Mouse (Mus musculus) limb, embryonic 14.5 days (tissue): Measurements from ENCODE around the gene Chpt1. TPM values are rescaled to one million over a fixed set of nuclear protein-coding genes. Genes with fewer than 3 reads are reported as not detected.
A peak's percentile ranks its signal among the peaks of the same experiment; 100 is the strongest.

ENCODE experiments used
- ATAC-seq: fragments of 200-750 bp; cut with Nextera tagmentation; 2 replicates; pipeline ENCODE4 v1.8.0; 2017; ENCODE audit warnings: low read depth, moderate number of reproducible peaks, moderate TSS enrichment; ENCODE audit not compliant: low FRiP score
- DNase-seq: peaks from one replicate; pipeline ENCODE4 v3.0.0-alpha.2; 2015; ENCODE audit warnings: low spot score
- H3K27ac ChIP-seq: fragments of 300-500 bp; sonication (generic); replicated peaks from 2 replicates; pipeline ENCODE4 v1.5.1; 2014; ENCODE audit warnings: low read depth, mild to moderate bottlenecking, low read length, moderate library complexity, mixed read lengths
- H3K27me3 ChIP-seq: fragments of 300-500 bp; sonication (generic); 2 replicates; pipeline ENCODE4 v1.6.1; 2014; ENCODE audit warnings: low read length, mixed read lengths; ENCODE audit not compliant: control insufficient read depth, insufficient read depth
- H3K36me3 ChIP-seq: fragments of 300-500 bp; sonication (generic); 2 replicates; pipeline ENCODE4 v1.6.1; 2014; ENCODE audit warnings: mild to moderate bottlenecking, low read length, moderate library complexity, mixed read lengths; ENCODE audit not compliant: control insufficient read depth, insufficient read depth
- H3K4me1 ChIP-seq: fragments of 300-500 bp; sonication (generic); 2 replicates; pipeline ENCODE4 v1.6.1; 2014; ENCODE audit warnings: antibody characterized with exemption, low read length, mixed read lengths; ENCODE audit not compliant: control insufficient read depth, insufficient read depth
- H3K4me2 ChIP-seq: fragments of 300-500 bp; sonication (generic); replicated peaks from 2 replicates; pipeline ENCODE4 v1.6.1; 2014; ENCODE audit warnings: low read depth, mild to moderate bottlenecking, low read length, moderate library complexity; ENCODE audit not compliant: severe bottlenecking
- H3K4me3 ChIP-seq: fragments of 300-500 bp; sonication (generic); replicated peaks from 2 replicates; pipeline ENCODE4 v1.5.1; 2014; ENCODE audit warnings: low read length
- H3K9ac ChIP-seq: fragments of 300-500 bp; sonication (generic); 2 replicates; pipeline ENCODE4 v1.6.1; 2014; ENCODE audit warnings: mild to moderate bottlenecking, low read depth, low read length, moderate library complexity; ENCODE audit not compliant: severe bottlenecking
- H3K9me3 ChIP-seq: fragments of 300-500 bp; sonication (generic); 2 replicates; pipeline ENCODE4 v1.6.1; 2016; ENCODE audit warnings: low read length; ENCODE audit not compliant: control insufficient read depth
- POLR2A ChIP-seq: fragments of 200-500 bp; IDR thresholded peaks from 2 replicates; pipeline ENCODE4 v1.8.0; 2012; ENCODE audit warnings: inconsistent platforms, mild to moderate bottlenecking, moderate library complexity, borderline replicate concordance; ENCODE audit not compliant: insufficient read depth, insufficient read length; ENCODE audit errors: extremely low read depth
- WGBS: fragments of 180-500 bp; shearing (Covaris S2); extraction: QIAGEN DNeasy Blood & Tissue Kit; methylation state at CpG from one replicate; pipeline ENCODE4 v1.1.7; 2014; 5-methylcytosine and 5-hydroxymethylcytosine counted together
- polyA plus RNA-seq, 2 experiments: library from polyadenylated mRNA; depleted of rRNA in 1 of 2; stranded (reverse) in 1 of 2; unstranded in 1 of 2; fragments of >200 nt; fragmentation: Nextera tagmentation in 1 of 2; extraction: Ambion mirVana in 1 of 2; gene quantifications; 2 replicates each; pipeline versions ENCODE4 v1.2.1 to v1.2.3; 2012 to 2014

The Chpt1 gene
- polyA plus RNA-seq, 2 experiments, result 10.3 to 34.3 TPM

- Histone ChIP-seq H3K4me3 (no peak within 1 kb of the TSS), H3K9ac (no peak within 1 kb of the TSS), H3K9me3 (no peaks in the 10 kb centered on the region), H3K4me2 (no peak within 1 kb of the TSS), H3K36me3 (no peaks in the 10 kb centered on the region), H3K4me1 (no peaks in the 10 kb centered on the region), H3K27ac (no peak within 1 kb of the TSS), H3K27me3 (no peaks in the 10 kb centered on the region)
- DNase-seq (no peak), ATAC-seq (no peak)
- 88% methylated on average over 33 of the region's 33 CpGs for WGBS
- TF ChIP-seq POLR2A, result no peak
Measured at GRCm38 (mm10) chr10:88459502-88459992, 44.3 kb downstream of the Chpt1 start, which contains the start of gene Sycp3. TSS of gene Sycp3 (plus strand) at chr10:88459569.

- 30% methylated on average over 6 of the region's 6 CpGs for WGBS
- Histone ChIP-seq H3K9me3 (no peaks in the 10 kb centered on the region), H3K4me2 (no peak overlapping the region), H3K9ac (no peak overlapping the region), H3K4me3 (no peak overlapping the region), H3K27me3 (no peaks in the 10 kb centered on the region), H3K4me1 (no peaks in the 10 kb centered on the region), H3K27ac (no peak overlapping the region), H3K36me3 (no peaks in the 10 kb centered on the region)
- no peak for TF ChIP-seq POLR2A
- ATAC-seq (no peak; the same call in 1 of the 2 replicates), DNase-seq (no peak)
Measured at GRCm38 (mm10) chr10:88457816-88458215, 46.1 kb downstream of the Chpt1 start.

GRCm38 (mm10) chr10:88451990-88452389 is 51.9 kb downstream of the Chpt1 start:
- 87% methylated on average over 6 of the region's 6 CpGs for WGBS

GRCm38 (mm10) chr10:88451221-88451620 is 52.7 kb downstream of the Chpt1 start:
- DNase-seq (peak; percentile 9), ATAC-seq (no peak)
- WGBS, result 77% methylated on average over 2 of the region's 2 CpGs
- no peaks in the 10 kb centered on the region for H3K9me3 ChIP-seq
- H3K27me3 ChIP-seq, result no peaks in the 10 kb centered on the region
- no peak overlapping the region for H3K4me3 ChIP-seq
- H3K9ac ChIP-seq, result no peak overlapping the region
- no peak for TF ChIP-seq POLR2A
- no peaks in the 10 kb centered on the region for H3K4me1 ChIP-seq
- peaks cover 3% of the 10 kb centered on the region; the same call in 1 of the 2 replicates for H3K36me3 ChIP-seq
- H3K27ac ChIP-seq, result no peak overlapping the region
- H3K4me2 ChIP-seq, result no peak overlapping the region

More at GRCm38 (mm10) chr10:88451990-88452389, 51.9 kb downstream of the Chpt1 start:
- H3K4me3 ChIP-seq, result no peak overlapping the region
- H3K4me1 ChIP-seq, result no peaks in the 10 kb centered on the region
- H3K4me2 ChIP-seq, result no peak overlapping the region
- no peak for TF ChIP-seq POLR2A
- ATAC-seq (no peak), DNase-seq (no peak)
- H3K36me3 ChIP-seq, result no peaks in the 10 kb centered on the region
- H3K9ac ChIP-seq, result no peak overlapping the region
- no peak overlapping the region for H3K27ac ChIP-seq
- no peaks in the 10 kb centered on the region for H3K27me3 ChIP-seq
- H3K9me3 ChIP-seq, result no peaks in the 10 kb centered on the region

- 82% methylated on average over 6 of the region's 6 CpGs for WGBS
- H3K4me2 ChIP-seq, result no peak overlapping the region
- ATAC-seq, result no peak
- peaks cover 40% of the 10 kb centered on the region for H3K36me3 ChIP-seq
- H3K27me3 ChIP-seq, result no peaks in the 10 kb centered on the region
- H3K27ac ChIP-seq, result no peak overlapping the region
- no peaks in the 10 kb centered on the region for H3K9me3 ChIP-seq
- H3K4me1 ChIP-seq, result no peaks in the 10 kb centered on the region
- no peak for DNase-seq
- no peak overlapping the region for H3K4me3 ChIP-seq
- TF ChIP-seq POLR2A, result no peak
- no peak overlapping the region for H3K9ac ChIP-seq
Measured at GRCm38 (mm10) chr10:88441224-88441623, 62.6 kb downstream of the Chpt1 start.
